Comparison of ENCODE assay signal across 8 mouse cellular contexts in genomic region chr9:78477021-78477551, GRCm38 (mm10). TPM values are rescaled to one million over a fixed set of nuclear protein-coding genes. Genes with fewer than 3 reads are reported as not detected.
DNase-seq lines count a peak whose midpoint lies in the region; ATAC-seq lines count a peak whose summit lies in the region.

No protein-coding gene starts in this region.

- peak; percentile 62 for DNase-seq in kidney, adult 9 months
- DNase-seq in MEL-GATA-1-ER (ENCODE audit: extremely low read depth, low read depth), result peak; percentile 73
- DNase-seq in retina, embryonic 14.5 days (ENCODE audit: low spot score), result peak; percentile 70
- no peak for DNase-seq in frontal cortex, postnatal 14 days (ENCODE audit: low spot score in 2 of 2)
- no peak for DNase-seq in right cerebral cortex, postnatal 14 days

- ATAC-seq in kidney, embryonic 14.5 days (ENCODE audit: low FRiP score, low TSS enrichment), result no peak
- ATAC-seq in forebrain, embryonic 13.5 days, result no peak
- no peak for ATAC-seq in limb, embryonic 15.5 days (ENCODE audit: insufficient number of reproducible peaks, low FRiP score, low TSS enrichment, low read depth)

- no peak overlapping the region for H3K4me3 ChIP-seq in kidney, embryonic 14.5 days (ENCODE audit: low read length)
- H3K4me3 ChIP-seq in forebrain, embryonic 13.5 days, result no peak overlapping the region
- H3K4me3 ChIP-seq in limb, embryonic 15.5 days, result no peak overlapping the region

- no peak overlapping the region for H3K4me2 ChIP-seq in kidney, embryonic 14.5 days (replicated peaks; ENCODE audit: low read depth, low read length)
- H3K4me2 ChIP-seq in forebrain, embryonic 13.5 days, result peak overlapping the region; percentile 10; the same call in 1 of the 2 replicates
- no peak overlapping the region for H3K4me2 ChIP-seq in limb, embryonic 15.5 days

- peaks cover 49% of the 10 kb centered on the region for H3K36me3 ChIP-seq in kidney, embryonic 14.5 days (ENCODE audit: control insufficient read depth, insufficient read depth, low read length)
- H3K36me3 ChIP-seq in forebrain, embryonic 13.5 days (ENCODE audit: poor library complexity, severe bottlenecking), result peaks cover 62% of the 10 kb centered on the region
- peaks cover 56% of the 10 kb centered on the region for H3K36me3 ChIP-seq in limb, embryonic 15.5 days

- no peaks in the 10 kb centered on the region for H3K27me3 ChIP-seq in kidney, embryonic 14.5 days (ENCODE audit: control insufficient read depth, insufficient read depth, low read length)
- no peaks in the 10 kb centered on the region for H3K27me3 ChIP-seq in forebrain, embryonic 13.5 days
- no peaks in the 10 kb centered on the region for H3K27me3 ChIP-seq in limb, embryonic 15.5 days

- H3K9me3 ChIP-seq in kidney, embryonic 14.5 days (ENCODE audit: control insufficient read depth, low read length), result no peaks in the 10 kb centered on the region
- no peaks in the 10 kb centered on the region for H3K9me3 ChIP-seq in forebrain, embryonic 13.5 days (replicated peaks)
- H3K9me3 ChIP-seq in limb, embryonic 15.5 days, result no peaks in the 10 kb centered on the region

- no peaks in the 10 kb centered on the region for H3K4me1 ChIP-seq in kidney, embryonic 14.5 days (ENCODE audit: control insufficient read depth, insufficient read depth, low read length)
- peaks cover 22% of the 10 kb centered on the region for H3K4me1 ChIP-seq in forebrain, embryonic 13.5 days
- H3K4me1 ChIP-seq in limb, embryonic 15.5 days, result peaks cover 5% of the 10 kb centered on the region; the same call in 1 of the 2 replicates

- WGBS in kidney, embryonic 14.5 days, result 3% methylated on average over 5 of the region's 5 CpGs
- 4% methylated on average over 5 of the region's 5 CpGs for whole genome bisulfite sequencing in forebrain, embryonic 13.5 days
- 6% methylated on average over 5 of the region's 5 CpGs for WGBS in limb, embryonic 15.5 days

- no peak overlapping the region for H3K9ac ChIP-seq in kidney, embryonic 14.5 days (ENCODE audit: low read depth, low read length)
- H3K9ac ChIP-seq in forebrain, embryonic 13.5 days, result no peak overlapping the region
- H3K9ac ChIP-seq in limb, embryonic 15.5 days, result no peak overlapping the region

- no peak overlapping the region for H3K27ac ChIP-seq in kidney, embryonic 14.5 days (ENCODE audit: low read depth, low read length)
- H3K27ac ChIP-seq in forebrain, embryonic 13.5 days, result no peak overlapping the region
- H3K27ac ChIP-seq in limb, embryonic 15.5 days, result peak overlapping the region; percentile 23

RNA-seq across cellular contexts. Expression of gene Eef1a1, which starts 11.9 kb away (rescaled TPM):
- 5,322 and 6,193 TPM in 2 replicates for polyA plus RNA-seq in kidney, embryonic 14.5 days (2014; fragmentation: Nextera tagmentation; extraction: Ambion mirVana)
- 4,108 and 4,123 TPM in 2 replicates for polyA plus RNA-seq in forebrain, embryonic 13.5 days (2015; fragmentation: Nextera tagmentation; extraction: Ambion mirVana)
- polyA plus RNA-seq in limb, embryonic 15.5 days (2015; fragmentation: Nextera tagmentation; extraction: Ambion mirVana), result 4,450 and 5,127 TPM in 2 replicates

RNA-seq across cellular contexts. Expression of gene Gm17324, which starts 28.5 kb away (rescaled TPM):
- 0.46 and 0.58 TPM in 2 replicates for polyA plus RNA-seq in kidney, embryonic 14.5 days (2014; fragmentation: Nextera tagmentation; extraction: Ambion mirVana)
- 0.65 and 0.97 TPM in 2 replicates for polyA plus RNA-seq in forebrain, embryonic 13.5 days (2015; fragmentation: Nextera tagmentation; extraction: Ambion mirVana)
- 0.71 and 0.83 TPM in 2 replicates for polyA plus RNA-seq in limb, embryonic 15.5 days (2015; fragmentation: Nextera tagmentation; extraction: Ambion mirVana)

RNA-seq across cellular contexts. Expression of gene Mto1, which starts 29.1 kb away (rescaled TPM):
- polyA plus RNA-seq in kidney, embryonic 14.5 days (2014; fragmentation: Nextera tagmentation; extraction: Ambion mirVana), result 21.5 and 29.3 TPM in 2 replicates
- 24.9 and 26.1 TPM in 2 replicates for polyA plus RNA-seq in forebrain, embryonic 13.5 days (2015; fragmentation: Nextera tagmentation; extraction: Ambion mirVana)
- polyA plus RNA-seq in limb, embryonic 15.5 days (2015; fragmentation: Nextera tagmentation; extraction: Ambion mirVana), result 21.2 and 24.6 TPM in 2 replicates

RNA-seq across cellular contexts. Expression of gene Cgas, which starts 34.0 kb away (rescaled TPM):
- polyA plus RNA-seq in kidney, embryonic 14.5 days (2014; fragmentation: Nextera tagmentation; extraction: Ambion mirVana), result 1.9 and 2.2 TPM in 2 replicates
- 0.47 and 0.62 TPM in 2 replicates for polyA plus RNA-seq in forebrain, embryonic 13.5 days (2015; fragmentation: Nextera tagmentation; extraction: Ambion mirVana)
- polyA plus RNA-seq in limb, embryonic 15.5 days (2015; fragmentation: Nextera tagmentation; extraction: Ambion mirVana), result 2.7 and 3.4 TPM in 2 replicates

Comparison
In these comparisons a context has a peak if more than half of its experiments do, and no peak if none do; other contexts are left out.
1. DNase-seq: peak in kidney, adult 9 months (single experiment), MEL-GATA-1-ER (single experiment) and retina, embryonic 14.5 days (single experiment); none in frontal cortex, postnatal 14 days (0 of 2) and right cerebral cortex, postnatal 14 days (single experiment).